Mouse (Mus musculus): Measurements from ENCODE around the gene Ccdc136. TPM values are rescaled to one million over a fixed set of nuclear protein-coding genes. Genes with fewer than 3 reads are reported as not detected.

The Ccdc136 gene
- total RNA-seq, 2 experiments from 2014 or later: 70.7 to 72.5 TPM

DNA sequence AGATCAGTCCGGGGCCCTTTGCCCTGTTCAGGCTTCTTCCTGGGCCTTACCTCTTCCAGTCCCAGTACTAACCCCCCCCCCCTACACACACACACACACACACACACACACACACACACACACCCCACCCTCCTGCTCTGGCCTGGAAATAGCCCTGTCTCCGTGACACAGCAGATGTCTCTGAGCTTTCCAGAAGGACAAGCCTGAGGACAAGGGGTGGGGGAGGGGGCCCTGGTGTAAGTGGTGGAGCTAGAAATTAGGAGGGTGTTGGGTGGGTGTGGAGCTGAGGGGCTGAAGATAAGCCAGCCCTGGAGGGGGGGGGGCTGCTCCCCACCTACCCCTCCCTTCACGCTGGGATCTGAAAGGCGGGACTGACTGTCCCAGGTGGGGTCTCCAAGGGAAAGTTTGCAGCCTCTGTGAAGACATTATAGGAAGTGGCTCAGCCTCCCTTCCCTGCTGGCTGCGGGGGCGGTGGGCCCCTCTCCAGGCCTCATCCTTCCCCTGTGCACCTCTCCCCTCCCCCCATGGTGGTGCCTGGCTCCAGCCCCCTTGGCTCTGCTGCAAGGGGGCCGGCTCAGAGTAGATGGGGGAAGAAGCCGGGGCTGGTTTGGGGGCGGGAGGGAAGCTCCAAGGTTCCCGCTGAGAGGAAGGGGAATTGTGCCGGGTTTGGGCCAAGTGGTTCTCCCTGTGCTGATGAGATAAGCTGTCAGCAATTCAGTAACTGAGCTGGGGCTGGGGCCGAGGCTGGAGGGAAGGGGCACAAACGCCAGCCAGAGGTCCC is 39.0 kb downstream of the Ccdc136 start:
- intact Hi-C loops (cut with DNase I): no loop called here

GRCm38 (mm10) chr6:29435940-29436451 is 39.9 kb downstream of the Ccdc136 start:
- intact Hi-C loops (cut with DNase I): no loop called here
- DNase-seq: peak; percentile 63

More for the DNA sequence above, 39.0 kb downstream of the Ccdc136 start:
- peak; percentile 84 for DNase-seq

- intact Hi-C loops (cut with DNase I): no loop called here
These were observed 40.4 kb downstream of the Ccdc136 start for GRCm38 (mm10) chr6:29436461-29436934.

DNA sequence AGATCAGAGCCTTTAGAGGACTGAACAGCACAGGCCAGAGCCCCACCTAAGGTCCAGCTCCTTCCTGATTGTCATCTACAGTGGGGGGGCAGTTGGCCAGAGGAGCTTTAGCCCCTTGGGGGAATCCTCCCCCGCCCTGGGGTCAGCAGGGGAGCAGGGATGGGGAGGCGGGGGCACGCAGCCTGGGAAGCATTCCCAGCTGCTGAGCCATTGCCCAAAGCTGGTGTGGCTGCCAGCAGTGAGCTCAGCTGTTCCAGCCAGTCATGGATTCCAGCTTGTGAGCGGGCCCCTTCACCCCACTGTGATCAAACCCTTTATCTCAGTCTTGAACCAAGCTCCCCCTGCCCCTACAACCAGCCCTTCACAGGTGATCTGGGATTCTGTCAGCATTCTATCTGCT is 43.1 kb downstream of the Ccdc136 start:
- intact Hi-C loops (cut with DNase I): no loop called here
- peak; percentile 47 for DNase-seq

More at GRCm38 (mm10) chr6:29436461-29436934, 40.4 kb downstream of the Ccdc136 start:
- peak; percentile 53 for DNase-seq

- DNase-seq: no peak
- intact Hi-C loops (cut with DNase I): no loop called here
These were observed 43.7 kb downstream of the Ccdc136 start for GRCm38 (mm10) chr6:29439789-29440188.

DNA sequence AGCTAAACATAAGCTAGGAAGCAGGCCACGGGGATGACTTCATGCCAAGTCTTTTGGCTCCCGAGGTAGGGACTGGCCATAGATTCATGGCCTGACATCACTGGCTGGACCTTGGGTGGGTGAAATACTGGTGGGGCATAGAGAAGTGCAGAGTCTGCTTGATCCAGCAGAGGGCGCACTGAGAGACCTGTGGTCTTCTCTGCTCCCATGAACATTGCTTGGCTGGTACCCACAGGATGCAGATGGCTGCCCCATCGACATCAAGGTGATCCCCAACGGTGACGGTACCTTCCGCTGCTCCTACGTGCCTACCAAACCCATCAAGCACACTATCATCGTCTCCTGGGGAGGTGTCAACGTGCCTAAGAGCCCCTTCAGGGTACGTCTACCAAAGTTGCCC is 48.7 kb downstream of the Ccdc136 start:
- DNase-seq: peak; percentile 44
- intact Hi-C loops (cut with DNase I): no loop called here

DNA sequence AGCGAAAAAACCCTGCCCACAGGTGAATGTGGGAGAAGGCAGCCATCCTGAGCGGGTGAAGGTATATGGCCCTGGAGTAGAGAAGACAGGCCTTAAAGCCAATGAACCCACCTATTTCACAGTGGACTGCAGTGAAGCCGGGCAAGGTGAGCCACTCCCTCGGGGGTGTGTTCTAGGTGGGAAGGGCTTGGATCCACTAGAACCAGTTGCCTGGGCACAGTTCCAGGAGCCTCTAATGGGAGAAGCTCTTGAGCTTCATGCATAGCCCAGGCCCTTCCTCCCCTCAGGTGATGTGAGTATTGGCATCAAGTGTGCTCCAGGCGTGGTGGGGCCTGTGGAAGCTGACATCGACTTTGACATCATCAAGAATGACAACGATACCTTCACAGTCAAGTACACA is 49.2 kb downstream of the Ccdc136 start:
- DNase-seq: no peak
- intact Hi-C loops (cut with DNase I): no loop called here

DNA sequence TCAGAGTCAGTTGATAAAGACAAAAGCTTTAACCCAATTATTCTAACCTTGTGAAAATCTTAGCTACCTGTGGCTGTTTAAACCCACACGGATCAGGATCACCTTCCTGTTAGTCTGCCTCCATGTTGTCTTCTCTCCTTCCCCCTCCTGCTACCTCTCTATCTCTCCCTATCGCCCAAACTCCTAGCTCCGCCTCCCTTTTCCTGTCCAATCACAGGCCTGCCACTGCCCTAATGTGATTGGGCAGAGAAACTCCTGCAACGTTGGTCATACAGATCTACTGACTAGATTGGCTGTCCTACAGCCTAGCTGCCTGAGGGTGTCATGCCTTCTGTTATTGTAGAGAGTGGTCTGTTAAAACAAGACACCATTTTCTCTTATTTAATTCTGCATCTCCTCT is 53.7 kb downstream of the Ccdc136 start:
- intact Hi-C loops (cut with DNase I): no loop called here
- DNase-seq: no peak

GRCm38 (mm10) chr6:29450667-29451066 is 54.6 kb downstream of the Ccdc136 start:
- intact Hi-C loops (cut with DNase I): no loop called here
- no peak for DNase-seq

DNA sequence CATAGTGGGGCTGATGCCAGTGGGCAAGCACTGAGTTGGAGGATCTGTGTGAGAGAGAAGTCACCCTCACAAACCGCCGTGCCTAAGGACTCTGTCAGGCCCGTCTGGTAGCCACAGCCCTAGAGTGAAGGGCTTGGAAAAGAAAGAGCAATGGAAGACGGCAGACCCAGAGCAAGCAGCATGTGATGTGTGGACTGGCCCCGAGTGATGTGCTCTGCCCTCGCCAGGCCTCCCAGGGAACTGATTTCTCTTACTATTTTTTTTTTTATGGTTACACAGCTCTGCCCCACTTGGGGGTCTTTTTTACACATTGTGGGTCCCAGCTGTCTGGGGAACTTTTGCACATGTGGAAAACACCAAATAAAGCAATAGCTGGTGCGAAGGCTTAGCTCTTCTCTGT is 65.4 kb downstream of the Ccdc136 start:
- intact Hi-C loops (cut with DNase I): no loop called here
- no peak for DNase-seq

DNA sequence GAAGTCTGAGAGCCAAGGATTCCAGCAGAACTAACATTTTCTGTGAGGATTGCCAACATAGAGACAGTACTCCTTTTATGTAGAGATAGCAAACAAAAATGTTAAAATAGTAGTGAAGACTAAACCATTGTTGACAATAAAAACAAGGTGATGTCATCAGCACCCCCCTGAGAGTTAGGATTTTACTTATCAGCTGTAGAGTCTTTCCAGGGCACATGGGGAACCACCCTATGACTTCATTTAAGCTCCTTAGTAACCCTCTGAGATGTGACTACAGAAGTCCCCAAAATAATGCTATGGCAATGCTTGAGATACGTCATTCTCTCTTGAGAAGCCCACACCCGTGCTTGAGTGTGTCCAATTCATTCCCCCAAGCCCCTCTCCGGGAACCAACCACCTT is 67.3 kb downstream of the Ccdc136 start:
- no peak for DNase-seq
- intact Hi-C loops (cut with DNase I): no loop called here

DNA sequence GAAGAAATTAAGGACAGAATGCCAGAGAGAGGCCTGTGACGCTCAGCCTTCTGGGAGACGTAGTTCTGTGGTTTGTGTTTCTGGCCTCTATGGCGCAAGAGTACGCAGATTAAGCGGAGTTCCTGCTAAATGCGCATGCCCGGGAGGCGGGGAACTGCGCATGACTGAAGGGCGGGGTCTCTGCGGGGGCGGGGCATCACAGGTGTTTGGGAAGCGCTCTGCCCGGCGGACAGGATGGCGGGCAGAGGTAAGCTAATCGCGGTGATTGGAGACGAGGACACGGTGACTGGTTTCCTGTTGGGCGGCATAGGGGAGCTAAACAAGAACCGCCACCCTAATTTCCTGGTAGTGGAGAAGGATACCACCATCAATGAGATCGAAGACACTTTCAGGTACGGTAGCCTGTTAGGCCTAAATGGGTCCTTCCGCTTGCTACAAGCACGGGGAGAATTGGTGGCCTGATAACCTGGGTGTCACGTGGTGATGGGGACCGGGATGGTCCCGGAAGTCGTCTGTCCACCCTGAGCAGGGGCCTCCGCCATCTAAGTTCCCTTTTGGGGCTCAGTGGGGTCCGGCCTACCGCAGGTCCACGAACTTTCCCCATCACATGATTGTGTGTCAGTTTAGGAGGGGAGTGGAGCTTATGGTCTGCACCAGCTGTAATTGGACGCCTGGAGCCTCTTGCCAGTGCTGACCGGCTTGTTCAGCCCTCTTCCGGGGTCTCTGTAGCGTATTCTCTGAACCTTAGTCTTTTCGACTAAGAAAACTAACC is 71.7 kb downstream of the Ccdc136 start, which contains the start of gene Atp6v1f:
Atp6v1f (plus strand) TSS at position 136 of the 772 bp plus-strand sequence.
- peak; percentile 96 for DNase-seq
- intact Hi-C loops (cut with DNase I): no loop called here

DNA sequence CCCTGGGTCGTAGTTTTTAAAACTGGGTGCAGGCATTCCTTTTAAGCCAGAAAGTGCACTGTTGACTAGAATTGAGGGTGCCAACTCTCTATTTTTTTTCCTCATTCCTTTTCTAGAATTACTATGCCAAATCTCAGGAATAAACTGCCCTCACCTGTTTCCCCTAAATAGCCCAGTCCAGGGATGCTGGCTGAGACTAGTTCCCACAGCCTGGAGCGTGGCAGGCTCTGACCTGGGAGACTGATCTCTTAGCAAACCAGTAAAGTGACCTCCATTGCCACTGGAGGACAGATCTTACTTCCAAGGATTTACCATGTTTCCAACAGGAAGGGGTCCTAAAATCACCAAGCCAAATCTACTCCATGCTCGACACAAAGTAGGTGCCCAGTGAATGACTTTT is 72.7 kb downstream of the Ccdc136 start:
- DNase-seq: no peak
- intact Hi-C loops (cut with DNase I): no loop called here

- no peak for DNase-seq
- intact Hi-C loops (cut with DNase I): no loop called here
These were observed 75.0 kb downstream of the Ccdc136 start, which contains the start of gene Atp6v1fnb for GRCm38 (mm10) chr6:29471137-29471536. Gene Atp6v1fnb, plus strand, starts transcription at chr6:29471437.

- peak; percentile 58 for DNase-seq
- intact Hi-C loops (cut with DNase I): no loop called here
These were observed 78.0 kb downstream of the Ccdc136 start for GRCm38 (mm10) chr6:29473941-29474691.

- intact Hi-C loops (cut with DNase I): no loop called here
- no peak for DNase-seq
These were observed 78.6 kb downstream of the Ccdc136 start for GRCm38 (mm10) chr6:29474736-29475135.

Small RNA genes lying within 50 kb of the gene (microRNA-seq; reads per million reads assigned to microRNA genes)
- gene Gm26220: not detected
- gene Gm44354: not detected

Other genes starting within 250 kb of the Ccdc136 start
- 10 to 100 TPM; 44.5 to 51.7 TPM for gene Rbm28, start 231.3 kb upstream of the Ccdc136 start, total RNA-seq (2021)
- 10 to 100 TPM; 15.1 to 19.1 TPM for gene Prrt4, start 216.7 kb upstream of the Ccdc136 start, total RNA-seq (2021)
- gene Impdh1, start 179.9 kb upstream of the Ccdc136 start, total RNA-seq (2021): 10 to 100 TPM; 92.7 to 96.6 TPM
- gene Hilpda, start 123.8 kb upstream of the Ccdc136 start, total RNA-seq (2021): 10 to 100 TPM in 1 of 2 experiments, 1 to 10 TPM in 1; 9.6 to 10.4 TPM
- gene Fam71f2, start 116.7 kb upstream of the Ccdc136 start, total RNA-seq (2021): not detected
- gene Fam71f1, start 77.2 kb upstream of the Ccdc136 start, total RNA-seq (2021): not detected
- 100 to 1,000 TPM; 103 to 107 TPM for gene Calu, start 48.2 kb upstream of the Ccdc136 start, total RNA-seq (2021)
- gene Opn1sw, start 7.8 kb upstream of the Ccdc136 start, total RNA-seq (2021): under 1 TPM in 1 of 2 experiments, not detected in 1; 0.32 TPM
- gene Flnc, start 36.9 kb downstream of the Ccdc136 start, total RNA-seq (2021): 1 to 10 TPM; 4.7 TPM
- 100 to 1,000 TPM; 183 to 190 TPM for gene Atp6v1f, start 71.4 kb downstream of the Ccdc136 start, total RNA-seq (2021)
- gene Atp6v1fnb, start 75.1 kb downstream of the Ccdc136 start, total RNA-seq (2021): under 1 TPM in 1 of 2 experiments, not detected in 1; 0.93 TPM
- gene Kcp, start 111.6 kb downstream of the Ccdc136 start, total RNA-seq (2021): 10 to 100 TPM; 20.6 to 23.8 TPM
- gene Irf5, start 130.3 kb downstream of the Ccdc136 start, total RNA-seq (2021): 1 to 10 TPM; 1.1 to 2.1 TPM
- gene Tnpo3, start 213.6 kb downstream of the Ccdc136 start, total RNA-seq (2021): 10 to 100 TPM; 92.3 to 97.2 TPM